Mouse (Mus musculus) heart, embryonic 11.5 days (tissue): Measurements from ENCODE around the gene Ints1. TPM values are rescaled to one million over a fixed set of nuclear protein-coding genes. Genes with fewer than 3 reads are reported as not detected.
A peak's percentile ranks its signal among the peaks of the same experiment; 100 is the strongest.

Source experiments
- ATAC-seq: fragments of 200-750 bp; cut with Nextera tagmentation; replicated peaks from 2 replicates; pipeline ENCODE4 v1.8.0; 2017; ENCODE audit warnings: moderate library complexity; ENCODE audit not compliant: insufficient number of reproducible peaks, low FRiP score, low TSS enrichment
- H3K27ac ChIP-seq: fragments of 300-500 bp; sonication (generic); 2 replicates; pipeline ENCODE4 v1.5.1; 2014; ENCODE audit warnings: mild to moderate bottlenecking, low read depth, low read length
- H3K27me3 ChIP-seq: fragments of 300-500 bp; sonication (generic); 2 replicates; pipeline ENCODE4 v1.6.1; 2014; ENCODE audit warnings: mild to moderate bottlenecking, low read length, mixed read lengths; ENCODE audit not compliant: control insufficient read depth, insufficient read depth
- H3K36me3 ChIP-seq: fragments of 300-500 bp; sonication (generic); 2 replicates; pipeline ENCODE4 v1.6.1; 2014; ENCODE audit warnings: mild to moderate bottlenecking, low read length, moderate library complexity, mixed read lengths; ENCODE audit not compliant: control insufficient read depth, insufficient read depth
- H3K4me1 ChIP-seq: fragments of 300-500 bp; sonication (generic); 2 replicates; pipeline ENCODE4 v1.6.1; 2014; ENCODE audit warnings: low read length; ENCODE audit not compliant: control insufficient read depth, insufficient read depth
- H3K4me2 ChIP-seq: fragments of 300-500 bp; sonication (generic); 2 replicates; pipeline ENCODE4 v1.6.1; 2014; ENCODE audit warnings: mild to moderate bottlenecking, moderate library complexity
- H3K4me3 ChIP-seq: fragments of 300-500 bp; sonication (generic); 2 replicates; pipeline ENCODE4 v1.5.1; 2014; ENCODE audit warnings: low read depth, low read length
- H3K9ac ChIP-seq: fragments of 300-500 bp; sonication (generic); 2 replicates; pipeline ENCODE4 v1.6.1; 2014; ENCODE audit warnings: mild to moderate bottlenecking, low read depth, low read length, moderate library complexity
- H3K9me3 ChIP-seq: fragments of 300-500 bp; sonication (generic); replicated peaks from 2 replicates; pipeline ENCODE4 v1.6.1; 2016; ENCODE audit warnings: low read length; ENCODE audit not compliant: control insufficient read depth
- WGBS: fragments of 180-500 bp; shearing (Covaris S2); extraction: QIAGEN DNeasy Blood & Tissue Kit; methylation state at CpG from one replicate; pipeline ENCODE4 v1.1.7; 2014; ENCODE audit not compliant: insufficient replicate concordance; 5-methylcytosine and 5-hydroxymethylcytosine counted together
- polyA plus RNA-seq: library from polyadenylated mRNA; unstranded; fragments of >200 nt; fragmentation: Nextera tagmentation; extraction: Ambion mirVana; gene quantifications from 2 replicates; pipeline ENCODE4 v1.2.1, GENCODE M21; 2014

Ints1 gene
- polyA plus RNA-seq, 1 experiment from 2014 or later: 21.4 TPM

DNA sequence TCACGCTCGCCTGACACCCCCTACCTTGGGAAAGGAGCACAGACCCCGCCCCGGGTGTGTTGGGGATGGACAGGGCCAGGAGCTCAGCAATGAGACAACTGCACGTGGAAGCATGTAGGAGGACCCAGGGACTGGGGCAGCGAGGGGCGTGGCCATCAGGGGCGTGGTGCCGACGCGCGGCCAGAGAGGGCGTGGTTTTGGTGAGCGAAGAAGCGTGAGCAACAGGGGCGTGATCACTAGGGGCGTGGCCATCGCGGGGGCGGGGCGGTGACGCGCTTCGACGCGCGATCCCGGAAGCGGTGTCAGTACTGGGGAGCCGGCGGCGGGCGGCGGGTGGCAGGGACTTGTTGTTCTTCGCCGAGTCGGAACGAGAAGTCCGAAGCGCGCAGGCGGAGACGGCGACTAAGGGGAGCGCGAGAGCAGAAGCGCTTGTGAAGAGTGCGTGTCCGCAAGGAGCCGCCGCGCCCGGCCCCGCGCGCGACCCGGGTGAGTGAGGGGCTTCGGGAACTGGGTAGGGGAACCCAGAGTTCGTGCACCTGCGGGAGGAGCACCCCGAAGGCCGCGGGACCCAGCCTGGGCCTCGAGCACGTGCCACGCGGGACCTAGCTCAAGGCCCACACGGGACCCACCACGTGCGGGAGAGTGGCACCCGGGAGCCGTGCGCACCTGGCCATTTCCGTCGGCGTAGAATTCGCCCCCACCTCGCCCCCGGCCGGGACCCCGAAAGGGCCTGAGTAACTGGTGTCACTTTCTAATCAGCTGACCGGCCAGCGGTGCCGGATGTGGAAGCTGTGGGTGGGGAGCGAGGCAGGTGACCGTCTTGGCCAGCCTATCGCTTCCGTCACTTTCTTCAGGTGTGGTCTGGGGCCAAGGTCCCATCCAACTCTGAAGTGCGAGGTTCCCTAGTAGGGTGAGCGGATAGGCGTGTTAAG lies 16.0 kb upstream of the Ints1 start, which contains the start of gene Mafk:
TSS of gene Mafk (plus strand) at position 287 of the 932 bp plus-strand sequence.
- Histone ChIP-seq H3K4me3 (peak within 1 kb of the TSS; percentile 85), H3K4me1 (peaks cover 49% of the 10 kb centered on the region), H3K27me3 (no peaks in the 10 kb centered on the region), H3K9me3 (no peaks in the 10 kb centered on the region), H3K36me3 (no peaks in the 10 kb centered on the region), H3K27ac (peak within 1 kb of the TSS; percentile 82), H3K4me2 (peak within 1 kb of the TSS; percentile 94), H3K9ac (peak within 1 kb of the TSS; percentile 84)
- WGBS: under 1% methylated on average over 92 of the region's 92 CpGs
- ATAC-seq: peak; percentile 81

DNA sequence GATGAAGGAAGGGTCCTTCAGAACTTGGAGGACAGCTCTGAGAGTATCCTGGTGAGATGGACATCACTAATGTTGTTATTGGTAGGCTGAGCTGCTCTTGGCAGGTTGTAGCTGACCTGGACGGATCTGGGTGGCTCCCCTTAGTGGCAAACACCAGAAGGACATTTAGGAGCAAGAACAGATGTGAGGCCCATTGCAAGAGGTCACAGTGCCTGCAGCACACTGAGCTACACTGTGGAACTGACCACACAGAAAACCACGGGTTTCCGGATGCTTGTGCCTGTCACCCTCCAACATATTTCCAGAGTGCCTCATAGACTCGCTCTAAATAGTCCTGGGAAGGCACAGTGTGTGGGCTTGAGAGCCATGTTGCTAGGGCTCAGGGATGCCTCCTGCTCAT lies 14.0 kb upstream of the Ints1 start:
- WGBS: 47% methylated on average over 4 of the region's 4 CpGs
- H3K4me2 ChIP-seq: no peak overlapping the region
- H3K36me3 ChIP-seq: no peaks in the 10 kb centered on the region
- H3K9me3 ChIP-seq: no peaks in the 10 kb centered on the region
- H3K27me3 ChIP-seq: no peaks in the 10 kb centered on the region
- no peak overlapping the region for H3K27ac ChIP-seq
- no peak overlapping the region for H3K9ac ChIP-seq
- H3K4me3 ChIP-seq: no peak overlapping the region
- ATAC-seq: no peak
- peaks cover 29% of the 10 kb centered on the region for H3K4me1 ChIP-seq

DNA sequence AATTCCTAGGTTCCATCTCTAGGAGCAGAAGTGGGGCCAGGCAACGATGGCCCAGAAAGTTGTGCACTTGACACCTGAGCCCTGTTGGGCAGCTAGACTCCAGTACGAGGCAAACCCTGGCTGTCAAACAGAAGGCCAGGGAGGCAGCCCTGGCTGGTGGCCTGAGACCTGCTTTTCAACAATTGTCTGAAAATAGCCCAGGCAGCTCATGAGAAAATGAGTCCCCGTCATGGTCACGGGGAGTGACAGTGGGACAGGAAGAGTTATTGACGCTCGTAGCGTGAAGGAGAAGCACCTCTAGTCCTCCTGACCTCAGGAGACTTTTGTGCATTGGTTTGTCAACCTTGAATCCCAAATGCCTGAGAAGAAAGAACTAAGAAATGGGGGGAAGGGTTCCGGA lies 5.9 kb upstream of the Ints1 start:
- Histone ChIP-seq H3K27ac (no peak overlapping the region), H3K4me3 (no peak overlapping the region), H3K9me3 (no peaks in the 10 kb centered on the region), H3K9ac (no peak overlapping the region), H3K27me3 (no peaks in the 10 kb centered on the region), H3K4me1 (no peaks in the 10 kb centered on the region), H3K4me2 (no peak overlapping the region), H3K36me3 (no peaks in the 10 kb centered on the region)
- no peak for ATAC-seq
- 74% methylated on average over 8 of the region's 8 CpGs for WGBS

DNA sequence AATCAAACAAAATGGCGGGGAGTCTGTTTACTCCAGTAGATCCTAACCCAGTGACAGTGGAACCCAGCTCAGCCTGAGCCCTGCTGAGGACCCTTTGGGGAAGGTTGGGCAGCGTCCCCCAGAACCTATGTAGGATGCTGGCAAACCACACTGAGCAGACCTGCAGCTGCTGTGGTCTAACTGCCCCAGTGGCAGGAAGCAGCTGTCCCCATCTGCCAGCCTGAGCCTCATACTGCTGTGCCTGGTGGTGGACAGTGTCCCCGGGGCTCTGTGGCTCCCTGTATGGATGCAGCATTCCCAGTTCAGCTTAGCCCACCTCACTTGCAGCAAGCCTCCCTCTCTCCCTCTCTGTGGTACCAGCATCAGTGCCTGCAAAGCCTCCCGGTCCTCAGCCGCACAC lies 1.5 kb upstream of the Ints1 start:
- H3K27me3 ChIP-seq: no peaks in the 10 kb centered on the region
- H3K27ac ChIP-seq: no peak overlapping the region
- no peak overlapping the region for H3K4me3 ChIP-seq
- peaks cover 6% of the 10 kb centered on the region; the same call in 1 of the 2 replicates for H3K36me3 ChIP-seq
- ATAC-seq: no peak
- H3K4me2 ChIP-seq: no peak overlapping the region
- H3K4me1 ChIP-seq: peaks cover 7% of the 10 kb centered on the region
- H3K9me3 ChIP-seq: no peaks in the 10 kb centered on the region
- WGBS: 81% methylated on average over 5 of the region's 5 CpGs
- H3K9ac ChIP-seq: 0 out of 2 replicates have a peak overlapping the region, but pooled peaks have one; percentile 22

DNA sequence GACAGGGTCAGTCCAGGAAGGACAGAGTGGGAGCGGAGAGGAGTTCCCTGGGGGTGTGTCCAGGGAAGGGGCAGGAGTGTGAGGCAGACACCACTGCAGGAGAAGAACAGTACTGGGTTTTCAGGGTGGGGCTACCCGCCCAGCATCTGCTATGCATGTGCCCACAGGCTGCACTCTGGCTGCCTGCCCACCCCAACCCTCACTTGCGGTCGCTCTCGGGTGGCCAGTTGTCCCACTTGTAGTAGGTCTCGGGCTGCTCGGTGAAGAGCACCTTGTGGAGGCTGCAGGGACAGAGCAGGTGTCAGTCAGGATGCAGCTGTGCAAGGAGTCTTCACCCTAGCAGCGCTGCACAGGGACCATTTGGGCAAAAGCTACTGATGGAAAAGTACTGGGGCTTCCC lies 7.3 kb downstream of the Ints1 start:
- Histone ChIP-seq H3K9me3 (no peaks in the 10 kb centered on the region), H3K4me3 (no peak overlapping the region), H3K36me3 (peaks cover 66% of the 10 kb centered on the region), H3K4me1 (no peaks in the 10 kb centered on the region), H3K4me2 (no peak overlapping the region), H3K27me3 (no peaks in the 10 kb centered on the region), H3K9ac (no peak overlapping the region), H3K27ac (no peak overlapping the region)
- 90% methylated on average over 8 of the region's 8 CpGs for WGBS
- no peak for ATAC-seq

DNA sequence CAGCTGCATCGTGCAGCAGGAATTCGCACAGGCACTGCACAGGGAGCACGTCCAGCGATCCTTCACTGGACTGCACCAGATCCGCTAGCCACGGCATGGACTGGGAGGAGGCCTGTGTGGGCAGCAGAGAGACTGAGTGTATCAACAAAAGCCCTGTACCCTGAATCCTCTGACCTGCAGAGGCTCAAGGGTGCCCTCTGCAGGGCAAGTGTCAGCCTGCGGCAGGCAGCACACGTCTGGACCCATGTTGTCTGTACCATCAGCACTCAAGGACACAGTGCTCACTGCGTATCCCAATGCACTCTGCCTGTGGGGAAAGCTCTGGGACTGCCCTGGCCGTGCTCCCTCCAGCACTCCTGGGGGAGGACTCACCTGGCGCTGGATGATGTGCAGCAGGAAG lies 11.2 kb downstream of the Ints1 start:
- WGBS: 75% methylated on average over 11 of the region's 11 CpGs

DNA sequence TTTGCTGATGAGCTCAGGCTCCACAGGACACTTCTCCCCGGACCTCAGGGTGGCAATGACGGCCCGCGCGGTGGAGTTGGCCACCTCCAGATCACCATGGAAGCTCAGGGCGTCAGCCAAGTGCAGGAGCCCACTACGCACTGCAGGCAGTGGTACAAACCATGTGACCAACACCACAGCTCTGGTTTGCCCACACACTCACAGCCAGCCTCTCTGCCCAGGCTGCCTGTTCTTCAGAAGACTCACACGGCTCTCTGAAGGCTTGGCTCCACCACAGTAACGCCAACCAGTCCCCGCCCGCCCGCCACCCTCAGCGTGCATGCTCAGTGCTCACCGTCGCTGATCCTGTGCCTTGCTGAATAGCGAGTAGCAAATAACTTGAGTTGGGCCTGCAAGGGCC lies 17.4 kb downstream of the Ints1 start:
- Histone ChIP-seq H3K36me3 (peaks cover 49% of the 10 kb centered on the region), H3K27me3 (no peaks in the 10 kb centered on the region), H3K4me1 (no peaks in the 10 kb centered on the region), H3K9me3 (no peaks in the 10 kb centered on the region), H3K27ac (no peak overlapping the region), H3K4me2 (no peak overlapping the region), H3K9ac (no peak overlapping the region), H3K4me3 (no peak overlapping the region)
- no peak for ATAC-seq
- 88% methylated on average over 16 of the region's 16 CpGs for WGBS

More for the DNA sequence above, 11.2 kb downstream of the Ints1 start:
- no peaks in the 10 kb centered on the region for H3K9me3 ChIP-seq
- no peaks in the 10 kb centered on the region for H3K27me3 ChIP-seq
- no peak for ATAC-seq
- no peak overlapping the region for H3K27ac ChIP-seq
- H3K4me1 ChIP-seq: no peaks in the 10 kb centered on the region
- H3K9ac ChIP-seq: no peak overlapping the region
- H3K4me2 ChIP-seq: no peak overlapping the region
- H3K36me3 ChIP-seq: peaks cover 63% of the 10 kb centered on the region
- H3K4me3 ChIP-seq: no peak overlapping the region

DNA sequence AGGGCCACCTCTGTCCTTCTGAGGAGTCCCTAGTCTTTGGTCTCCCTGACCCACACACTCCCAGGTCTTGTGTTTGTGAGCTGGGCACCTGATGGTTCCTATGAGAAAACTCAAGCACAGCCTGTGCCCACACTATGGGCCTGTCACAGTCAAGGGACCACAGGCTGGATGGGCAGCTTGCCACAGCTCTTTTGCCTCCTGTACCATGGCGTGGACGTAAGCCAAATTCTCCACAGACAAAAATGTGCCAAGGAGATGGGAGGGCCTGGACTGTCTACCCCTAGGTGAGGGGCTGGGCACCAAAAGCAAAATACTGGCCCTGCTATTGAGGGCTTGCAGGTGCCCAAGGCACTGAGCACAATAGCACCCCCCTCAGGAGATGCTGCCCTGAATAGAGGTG lies 18.9 kb downstream of the Ints1 start:
- no peaks in the 10 kb centered on the region for H3K4me1 ChIP-seq
- H3K4me3 ChIP-seq: no peak overlapping the region
- 73% methylated on average over 2 of the region's 2 CpGs for WGBS
- H3K36me3 ChIP-seq: peaks cover 41% of the 10 kb centered on the region
- H3K9ac ChIP-seq: no peak overlapping the region
- no peaks in the 10 kb centered on the region for H3K27me3 ChIP-seq
- H3K9me3 ChIP-seq: no peaks in the 10 kb centered on the region
- no peak overlapping the region for H3K4me2 ChIP-seq
- no peak overlapping the region for H3K27ac ChIP-seq
- ATAC-seq: no peak

DNA sequence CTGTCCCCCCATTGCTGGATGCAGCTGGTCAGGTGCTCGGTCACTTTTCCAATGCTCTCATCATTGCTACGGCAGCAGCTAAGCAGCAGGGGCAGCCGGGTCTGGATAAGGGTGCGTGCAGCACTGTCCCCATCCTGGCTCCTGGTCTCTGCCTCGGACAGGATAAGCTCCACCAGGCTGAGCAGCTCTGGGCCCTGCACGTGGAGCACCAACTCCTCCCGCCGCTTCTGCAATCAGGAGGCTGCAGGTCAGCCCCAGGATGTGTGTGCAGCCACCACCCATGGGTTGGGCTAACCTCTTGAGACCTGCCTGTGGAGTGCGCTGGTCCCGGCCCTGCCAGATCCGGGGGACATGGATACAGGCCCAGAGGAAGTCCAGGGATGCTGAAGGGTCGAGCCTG lies 19.3 kb downstream of the Ints1 start:
- 87% methylated on average over 12 of the region's 12 CpGs for WGBS

More for the DNA sequence above, 19.3 kb downstream of the Ints1 start:
- Histone ChIP-seq H3K4me1 (no peaks in the 10 kb centered on the region), H3K36me3 (peaks cover 39% of the 10 kb centered on the region), H3K27me3 (no peaks in the 10 kb centered on the region), H3K27ac (no peak overlapping the region), H3K9me3 (no peaks in the 10 kb centered on the region), H3K4me2 (no peak overlapping the region), H3K4me3 (no peak overlapping the region), H3K9ac (no peak overlapping the region)
- ATAC-seq: no peak
